Mouse (Mus musculus) brain, embryonic 14.5 days (tissue): ENCODE measurements around the gene Epdr1. TPM values are rescaled to one million over a fixed set of nuclear protein-coding genes. Genes with fewer than 3 reads are reported as not detected.
"Not testable (repeated sequence)": the region's sequence is repeated elsewhere in the genome, so short reads cannot be mapped to it uniquely, and the experiment has no call there.

Source experiments
- DNase-seq: peaks from one replicate; pipeline ENCODE4 v3.0.0-alpha.2; 2011; ENCODE audit warnings: low read depth
- CTCF ChIP-seq: fragments of 200-500 bp; IDR thresholded peaks from 2 replicates; pipeline ENCODE4 v1.5.1; 2012; ENCODE audit warnings: inconsistent platforms, mild to moderate bottlenecking, moderate library complexity, borderline replicate concordance; ENCODE audit not compliant: insufficient read depth, insufficient read length; ENCODE audit errors: extremely low read depth
- POLR2A ChIP-seq: fragments of 200-500 bp; IDR thresholded peaks from 2 replicates; pipeline ENCODE4 v1.6.1; 2012; ENCODE audit warnings: mild to moderate bottlenecking, inconsistent platforms, borderline replicate concordance; ENCODE audit not compliant: poor library complexity, insufficient read depth, insufficient read length, severe bottlenecking; ENCODE audit errors: extremely low read depth
- polyA plus RNA-seq: library from polyadenylated mRNA; depleted of rRNA; stranded (reverse); fragments of >200 nt; gene quantifications from 2 replicates; pipeline ENCODE4 v1.2.3, GENCODE M21; 2012; rRNA removed

Epdr1 gene
- polyA plus RNA-seq, 1 experiment: 15.5 TPM

DNA sequence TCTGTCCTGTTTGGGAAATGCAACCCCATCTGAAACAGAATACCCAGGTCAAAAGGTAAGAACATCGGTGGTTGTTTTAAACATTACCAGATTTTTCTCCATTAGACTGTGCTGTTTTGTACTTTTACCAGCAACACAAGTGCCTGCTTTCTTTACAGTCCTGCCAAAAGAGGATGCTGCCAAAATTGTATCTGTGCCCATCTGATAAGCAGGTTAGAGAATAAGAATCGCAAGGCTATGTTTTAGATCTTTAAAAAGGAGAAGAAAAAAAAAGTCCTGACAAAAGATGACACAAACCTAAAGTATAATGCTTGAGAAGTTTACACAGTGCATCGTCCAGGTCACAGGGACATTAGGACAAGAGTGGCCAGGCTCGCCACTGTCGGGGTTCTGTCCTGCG, 20.5 kb downstream of the Epdr1 start:
- DNase-seq: no peak
- TF ChIP-seq CTCF (no peak), POLR2A (no peak)

DNA sequence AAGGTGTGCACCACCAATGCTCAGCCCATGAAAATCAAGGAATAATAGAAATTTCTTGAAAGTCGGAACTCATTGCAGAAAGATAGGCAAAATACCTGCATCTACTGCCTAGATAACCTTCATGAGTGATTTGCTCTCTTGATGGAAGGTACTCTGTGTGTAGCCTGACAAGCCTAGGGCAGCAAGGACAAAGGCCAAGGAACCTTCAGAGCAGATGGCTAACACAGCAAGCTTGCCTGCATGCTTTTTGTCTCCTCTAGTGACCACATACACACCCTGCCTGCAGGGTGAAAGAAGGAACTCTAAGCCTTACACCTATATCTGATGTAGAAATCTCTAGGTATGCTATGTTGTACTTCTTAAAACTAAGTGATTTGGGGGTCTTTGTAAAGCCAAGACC, 24.6 kb downstream of the Epdr1 start:
- TF ChIP-seq CTCF (no peak), POLR2A (no peak)
- DNase-seq: no peak

DNA sequence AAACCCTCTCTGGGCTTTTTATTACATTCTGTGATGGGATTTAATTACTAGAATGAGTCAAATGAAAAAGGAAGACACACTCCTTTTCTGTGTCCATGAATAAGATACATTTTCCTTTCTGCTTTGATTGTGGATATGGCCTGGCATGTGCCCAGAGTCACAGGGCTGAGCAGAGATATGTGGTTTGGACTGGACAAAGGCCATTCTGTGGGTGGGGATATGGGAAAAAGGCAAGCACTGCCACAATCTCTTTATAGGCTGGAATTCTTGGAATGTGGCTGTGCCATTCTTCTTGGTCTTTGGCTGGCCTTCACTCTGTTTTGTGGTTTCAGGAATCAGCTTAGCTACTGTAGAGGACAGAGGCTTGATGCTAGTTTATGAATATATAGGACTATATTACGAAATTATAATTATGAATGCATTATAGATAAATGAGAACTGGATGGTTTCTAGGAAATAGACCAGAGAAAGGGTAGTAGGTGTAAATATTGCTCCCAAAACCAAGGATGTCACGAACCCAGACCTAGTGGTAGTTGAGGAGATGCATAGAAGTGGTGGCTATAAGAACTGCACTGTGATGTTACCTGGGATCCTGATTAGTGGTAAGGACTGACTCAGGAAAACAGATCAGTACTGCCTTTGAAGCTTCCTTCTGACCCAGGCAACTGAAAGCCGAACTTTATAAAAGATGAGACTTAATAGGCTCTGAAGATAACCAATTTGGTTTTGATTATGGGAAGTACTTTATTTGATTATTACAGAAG, 28.5 kb downstream of the Epdr1 start:
- TF ChIP-seq POLR2A (no peak), CTCF (no peak)
- no peak for DNase-seq

DNA sequence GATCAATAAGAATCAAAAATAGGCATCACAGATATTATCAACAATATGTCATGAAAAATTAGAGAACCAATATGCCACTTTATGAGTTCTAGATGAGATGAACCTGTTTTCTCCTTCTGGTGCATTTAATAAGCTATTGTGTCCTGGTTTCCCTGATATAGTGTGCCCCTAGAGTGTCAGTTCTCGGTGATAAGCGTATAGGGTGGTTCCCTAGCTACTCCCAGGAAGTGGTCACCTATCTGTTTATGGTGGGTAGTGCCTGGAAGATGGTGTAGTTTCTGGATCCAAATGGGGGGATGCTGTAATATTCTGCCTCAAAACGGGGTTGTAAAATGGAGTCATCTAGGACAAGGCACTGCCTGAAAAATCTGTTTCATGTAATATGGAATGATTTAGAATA, 43.8 kb downstream of the Epdr1 start:
- TF ChIP-seq POLR2A (no peak), CTCF (no peak)

DNA sequence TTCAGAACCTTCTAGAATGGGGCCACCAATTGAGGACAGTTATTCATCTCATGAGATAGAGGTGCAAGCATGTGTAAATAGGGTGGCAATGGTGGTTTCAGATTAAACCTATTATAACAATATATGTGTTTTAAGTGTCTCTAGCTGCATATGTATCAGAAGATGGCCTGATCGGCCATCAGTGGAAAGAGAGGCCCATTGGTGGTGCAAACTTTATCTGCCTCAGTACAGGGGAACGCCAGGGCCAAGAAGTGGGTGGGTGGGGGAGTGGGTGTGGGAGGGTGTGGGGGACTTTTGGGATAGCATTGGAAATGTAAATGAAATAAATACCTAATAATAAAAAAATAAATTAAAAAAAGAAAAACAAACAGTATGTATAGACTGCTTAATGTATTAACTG, 45.0 kb downstream of the Epdr1 start:
- not testable (repeated sequence) for DNase-seq

More for the DNA sequence above, 43.8 kb downstream of the Epdr1 start:
- no peak for DNase-seq

DNA sequence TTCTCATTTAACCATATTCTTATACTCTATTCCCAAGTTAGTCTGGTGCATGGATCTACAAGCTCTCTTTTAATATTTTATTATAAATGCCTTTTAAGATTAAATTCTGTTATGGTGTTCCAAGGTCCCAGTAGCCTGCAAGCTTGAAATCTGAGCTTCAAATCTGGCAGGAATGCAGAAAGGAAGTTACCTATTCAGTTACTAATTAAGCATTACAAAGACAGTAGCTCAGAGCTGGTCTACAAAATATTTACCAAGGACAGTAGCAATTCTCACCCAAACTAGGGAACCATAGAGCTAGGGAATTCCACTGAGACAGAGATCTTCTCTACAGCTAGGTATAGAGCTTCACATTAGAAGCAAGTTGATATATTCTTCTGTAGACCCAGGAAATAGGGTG, 49.6 kb downstream of the Epdr1 start:
- not testable (repeated sequence) for DNase-seq

DNA sequence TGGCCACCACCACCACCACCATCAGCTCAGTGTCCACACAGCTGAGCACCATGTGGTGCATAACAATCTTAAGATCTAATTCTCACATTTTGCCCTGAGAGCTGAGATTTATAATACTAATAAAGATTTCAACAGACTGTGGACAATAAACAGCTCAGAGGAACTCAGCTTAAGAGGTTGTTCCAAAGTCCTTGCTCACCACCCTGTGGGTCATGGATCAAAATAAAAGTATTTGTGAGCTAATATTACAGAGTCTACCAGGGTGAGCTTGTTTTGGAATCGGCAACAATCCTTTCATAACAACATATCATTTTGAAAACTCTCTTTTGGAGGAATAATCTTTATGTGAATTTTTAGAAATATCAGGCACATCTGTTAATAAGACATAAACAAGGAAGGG, 57.2 kb downstream of the Epdr1 start:
- no peak for DNase-seq
- no peak for TF ChIP-seq POLR2A
- TF ChIP-seq CTCF: no peak

DNA sequence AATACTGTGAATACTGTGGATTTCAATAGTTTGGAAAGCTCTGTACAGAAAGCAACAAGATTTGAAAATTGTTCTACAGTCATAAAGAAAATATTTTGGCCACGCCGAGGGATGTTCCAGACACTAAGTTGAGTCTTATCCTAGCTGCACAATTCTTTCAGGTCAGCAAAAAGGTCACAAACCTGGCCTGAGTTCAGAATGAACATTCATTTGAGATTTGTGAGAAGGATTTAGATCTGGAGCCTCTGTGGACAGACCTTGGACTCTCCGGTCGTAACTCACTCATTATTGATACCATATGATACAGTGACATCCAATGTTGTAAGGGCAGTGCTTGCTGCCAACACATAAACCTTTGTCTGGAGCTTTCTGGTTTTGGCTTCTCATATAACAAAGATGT, 64.3 kb downstream of the Epdr1 start:
- no peak for DNase-seq
- TF ChIP-seq CTCF (no peak), POLR2A (no peak)

Other genes with a start within 250 kb of the Epdr1 start
- gene Stard3nl, start 224.1 kb downstream of the Epdr1 start, polyA plus RNA-seq: 104 and 116 TPM in 2 replicates
- 3.2 and 3.4 TPM in 2 replicates for gene Sfrp4, start 3.2 kb upstream of the Epdr1 start, polyA plus RNA-seq
- 0.07 TPM in 1 of 2 replicates, not detected in the other for gene Nme8, start 77.9 kb upstream of the Epdr1 start, polyA plus RNA-seq
- 0.03 and 0.11 TPM in 2 replicates for gene Gpr141, start 204.3 kb upstream of the Epdr1 start, polyA plus RNA-seq